Mouse (Mus musculus) ES-Bruce4 (cell line): Measurements from ENCODE around the gene Incenp. TPM values are rescaled to one million over a fixed set of nuclear protein-coding genes. Genes with fewer than 3 reads are reported as not detected.
"Not testable (repeated sequence)": the region's sequence is repeated elsewhere in the genome, so short reads cannot be mapped to it uniquely, and the experiment has no call there.

Source experiments
- H3K27ac ChIP-seq: 2 replicates; pipeline ENCODE4 v1.5.1; 2012; ENCODE audit warnings: low read length, inconsistent platforms; ENCODE audit not compliant: insufficient read depth
- H3K27me3 ChIP-seq: 2 replicates; pipeline ENCODE4 v1.6.1; 2012; ENCODE audit warnings: mild to moderate bottlenecking, low read length, inconsistent platforms; ENCODE audit not compliant: control insufficient read depth, poor library complexity, insufficient read depth, severe bottlenecking
- H3K36me3 ChIP-seq: 2 replicates; pipeline ENCODE4 v1.6.1; 2012; ENCODE audit warnings: inconsistent platforms, mild to moderate bottlenecking, low read length, moderate library complexity; ENCODE audit not compliant: control insufficient read depth, poor library complexity, insufficient read depth, severe bottlenecking
- H3K4me1 ChIP-seq: one replicate; pipeline ENCODE4 v1.8.1; 2011; ENCODE audit warnings: low read length; ENCODE audit not compliant: control insufficient read depth, insufficient read depth
- H3K4me3 ChIP-seq: 2 replicates; pipeline ENCODE4 v1.5.1; 2011; ENCODE audit warnings: low read depth, mild to moderate bottlenecking, low read length
- H3K9ac ChIP-seq: 2 replicates; pipeline ENCODE4 v1.6.1; 2012; ENCODE audit warnings: low read depth, mild to moderate bottlenecking, inconsistent platforms; ENCODE audit not compliant: poor library complexity, severe bottlenecking
- H3K9me3 ChIP-seq: replicated peaks from 2 replicates; pipeline ENCODE4 v1.6.1; 2012; ENCODE audit warnings: mild to moderate bottlenecking, low read length, inconsistent platforms; ENCODE audit not compliant: control insufficient read depth, poor library complexity, insufficient read depth, severe bottlenecking
- CTCF ChIP-seq: IDR thresholded peaks from one replicate; pipeline ENCODE4 v1.8.1; 2011; ENCODE audit warnings: low read depth, low read length
- EP300 ChIP-seq: IDR thresholded peaks from 2 replicates; pipeline ENCODE4 v1.6.1; 2011; ENCODE audit warnings: low read depth, low read length; ENCODE audit not compliant: insufficient read depth
- POLR2A ChIP-seq: IDR thresholded peaks from one replicate; pipeline ENCODE4 v1.8.1; 2011; ENCODE audit warnings: low read length; ENCODE audit not compliant: insufficient read depth
- polyA plus RNA-seq: library from polyadenylated mRNA; stranded (reverse); fragments of >200 nt; gene quantifications from 2 replicates; pipeline ENCODE4 v1.2.4, GENCODE M21; 2011; ENCODE audit warnings: low read depth; ENCODE audit not compliant: missing spikeins, insufficient read depth, insufficient read length

Incenp gene
- polyA plus RNA-seq, 1 experiment = 157 TPM

- Histone ChIP-seq H3K27ac (no peak overlapping the region), H3K4me3 (no peak overlapping the region), H3K9me3 (no peaks in the 10 kb centered on the region), H3K27me3 (no peaks in the 10 kb centered on the region), H3K9ac (no peak overlapping the region), H3K36me3 (peaks cover 52% of the 10 kb centered on the region), H3K4me1 (peaks cover 2% of the 10 kb centered on the region)
- TF ChIP-seq CTCF = no peak
- TF ChIP-seq EP300 = no peak
- no peak for TF ChIP-seq POLR2A
These were observed 3.3 kb downstream of the Incenp start for GRCm38 (mm10) chr19:9896067-9896466.

GRCm38 (mm10) chr19:9886771-9887170, 12.6 kb downstream of the Incenp start:
- Histone ChIP-seq H3K4me3 (no peak overlapping the region), H3K9ac (no peak overlapping the region), H3K27me3 (no peaks in the 10 kb centered on the region), H3K4me1 (no peaks in the 10 kb centered on the region), H3K27ac (no peak overlapping the region), H3K9me3 (no peaks in the 10 kb centered on the region), H3K36me3 (peaks cover 80% of the 10 kb centered on the region)
- TF ChIP-seq EP300 = no peak
- TF ChIP-seq CTCF = no peak
- TF ChIP-seq POLR2A = no peak

GRCm38 (mm10) chr19:9886348-9886747, 13.0 kb downstream of the Incenp start:
- H3K9ac ChIP-seq = no peak overlapping the region

GRCm38 (mm10) chr19:9878186-9878835, 21.0 kb downstream of the Incenp start:
- Histone ChIP-seq H3K9ac (no peak overlapping the region), H3K4me1 (no peaks in the 10 kb centered on the region), H3K4me3 (no peak overlapping the region), H3K27ac (no peak overlapping the region), H3K36me3 (peaks cover 84% of the 10 kb centered on the region), H3K27me3 (no peaks in the 10 kb centered on the region), H3K9me3 (no peaks in the 10 kb centered on the region)
- no peak for TF ChIP-seq POLR2A
- no peak for TF ChIP-seq EP300
- TF ChIP-seq CTCF = no peak

More at GRCm38 (mm10) chr19:9886348-9886747, 13.0 kb downstream of the Incenp start:
- Histone ChIP-seq H3K9me3 (no peaks in the 10 kb centered on the region), H3K36me3 (peaks cover 80% of the 10 kb centered on the region), H3K4me3 (no peak overlapping the region), H3K4me1 (no peaks in the 10 kb centered on the region), H3K27me3 (no peaks in the 10 kb centered on the region), H3K27ac (no peak overlapping the region)
- TF ChIP-seq POLR2A = no peak
- no peak for TF ChIP-seq CTCF
- TF ChIP-seq EP300 = no peak

- H3K9me3 ChIP-seq = no peaks in the 10 kb centered on the region
- no peak for TF ChIP-seq CTCF
- no peak for TF ChIP-seq POLR2A
- no peak for TF ChIP-seq EP300
- no peak overlapping the region for H3K27ac ChIP-seq
- no peak overlapping the region for H3K9ac ChIP-seq
- no peak overlapping the region for H3K4me3 ChIP-seq
- no peaks in the 10 kb centered on the region for H3K27me3 ChIP-seq
- H3K36me3 ChIP-seq = no peaks in the 10 kb centered on the region; the same call in 1 of the 2 replicates
- H3K4me1 ChIP-seq = peaks cover 1% of the 10 kb centered on the region
These were observed 33.9 kb downstream of the Incenp start for GRCm38 (mm10) chr19:9865466-9865865.

GRCm38 (mm10) chr19:9864856-9865255, 34.5 kb downstream of the Incenp start:
- no peaks in the 10 kb centered on the region for H3K27me3 ChIP-seq
- peaks cover 1% of the 10 kb centered on the region for H3K4me1 ChIP-seq
- no peak overlapping the region for H3K27ac ChIP-seq
- TF ChIP-seq CTCF (no peak), EP300 (no peak), POLR2A (no peak)
- H3K36me3 ChIP-seq = no peaks in the 10 kb centered on the region
- H3K9me3 ChIP-seq = no peaks in the 10 kb centered on the region
- no peak overlapping the region for H3K4me3 ChIP-seq
- no peak overlapping the region for H3K9ac ChIP-seq

GRCm38 (mm10) chr19:9860821-9861220, 38.5 kb downstream of the Incenp start:
- not testable (repeated sequence) for H3K4me1 ChIP-seq, H3K4me3 ChIP-seq, H3K9ac ChIP-seq, H3K27ac ChIP-seq, H3K36me3 ChIP-seq, H3K9me3 ChIP-seq, H3K27me3 ChIP-seq

- H3K27ac ChIP-seq, H3K9me3 ChIP-seq, H3K4me1 ChIP-seq, H3K27me3 ChIP-seq, H3K9ac ChIP-seq, H3K36me3 ChIP-seq, H3K4me3 ChIP-seq: not testable (repeated sequence)
These were observed 49.8 kb downstream of the Incenp start for GRCm38 (mm10) chr19:9849368-9850075.
